Mouse (Mus musculus) right cerebral cortex, postnatal 14 days (tissue): ENCODE data around the gene Zswim3.
"Not testable (repeated sequence)": the region's sequence is repeated elsewhere in the genome, so short reads cannot be mapped to it uniquely, and the experiment has no call there.

ENCODE experiments used
- DNase-seq: peaks from one replicate; pipeline ENCODE4 v3.0.0; 2022

Zswim3 gene

DNA sequence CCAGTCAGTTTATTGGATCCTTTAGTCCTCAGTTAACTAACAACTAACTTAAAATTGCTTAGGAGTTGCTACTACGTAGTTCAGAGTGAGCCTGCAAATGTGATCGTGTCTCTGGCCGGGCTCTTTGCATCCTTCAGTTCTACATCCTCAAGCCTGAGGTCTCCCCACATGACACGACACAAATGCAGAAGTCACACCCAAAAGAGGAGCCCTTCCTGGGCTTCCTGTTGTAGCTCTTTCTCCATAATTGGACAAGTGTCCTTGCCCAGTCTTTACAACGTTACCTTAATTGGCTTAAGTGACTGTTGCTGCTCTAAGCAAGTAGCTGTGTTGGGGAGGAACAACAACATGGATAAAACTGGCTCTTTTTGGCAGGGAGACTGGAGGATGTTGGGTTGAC, 10.4 kb downstream of the Zswim3 start:
- no peak for DNase-seq

DNA sequence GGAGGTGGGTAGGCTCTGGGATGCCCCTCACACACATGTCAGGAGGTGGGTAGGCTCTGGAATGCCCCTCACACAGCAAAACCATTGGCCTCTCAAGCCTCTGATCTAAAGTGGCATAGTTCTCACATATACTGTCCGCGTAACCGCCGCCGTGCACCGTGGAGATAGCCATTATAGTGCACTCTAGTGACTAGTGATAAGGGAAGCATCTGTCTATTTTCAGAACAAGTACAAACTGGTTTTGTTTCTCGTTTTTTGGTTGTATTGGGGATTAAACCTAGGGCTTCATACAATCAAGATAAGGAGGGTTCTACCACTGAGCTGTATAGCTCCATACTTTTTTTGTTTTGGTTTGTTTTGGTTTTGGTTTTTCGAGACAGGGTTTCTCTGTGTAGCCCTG, 10.9 kb downstream of the Zswim3 start:
- DNase-seq, result no peak

DNA sequence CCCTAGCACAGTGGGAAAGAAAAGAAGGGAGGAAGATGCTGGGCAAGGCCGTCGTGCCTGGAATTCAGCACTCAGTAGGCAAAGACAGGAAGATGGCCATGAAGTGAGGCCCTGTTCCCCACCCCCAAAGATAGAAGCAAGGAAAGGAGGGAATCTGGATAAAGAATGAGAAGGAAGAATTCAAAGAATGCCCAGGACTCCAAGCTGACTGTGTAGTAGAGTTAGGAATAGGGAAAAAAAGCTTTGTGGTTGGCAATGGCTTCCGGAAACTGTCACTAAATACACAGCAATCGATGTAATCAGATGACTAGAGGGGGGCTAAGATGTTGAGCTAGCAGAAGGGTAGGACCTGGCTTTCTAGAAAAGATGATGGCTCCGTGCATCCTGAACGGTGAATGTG, 12.3 kb downstream of the Zswim3 start:
- no peak for DNase-seq

DNA sequence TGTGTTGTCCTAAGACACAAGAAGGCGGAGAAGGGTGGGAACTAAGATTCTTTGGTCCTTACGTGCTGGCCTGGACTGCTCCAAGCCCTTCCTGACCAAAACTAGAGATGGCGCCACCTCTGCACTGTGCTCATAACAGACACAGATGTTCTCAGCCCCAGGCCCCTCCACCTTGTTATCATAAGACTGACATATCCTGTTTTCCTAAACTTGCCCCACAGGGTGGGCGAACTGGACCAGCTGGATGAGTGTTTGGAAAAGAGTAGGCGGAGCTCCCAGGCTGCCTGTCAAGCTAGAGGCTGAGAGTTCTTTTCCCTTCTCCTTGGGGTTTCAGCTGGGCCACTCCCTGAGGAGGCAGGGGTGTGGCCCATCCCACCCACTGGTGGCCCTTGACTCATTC, 12.8 kb downstream of the Zswim3 start:
- no peak for DNase-seq

DNA sequence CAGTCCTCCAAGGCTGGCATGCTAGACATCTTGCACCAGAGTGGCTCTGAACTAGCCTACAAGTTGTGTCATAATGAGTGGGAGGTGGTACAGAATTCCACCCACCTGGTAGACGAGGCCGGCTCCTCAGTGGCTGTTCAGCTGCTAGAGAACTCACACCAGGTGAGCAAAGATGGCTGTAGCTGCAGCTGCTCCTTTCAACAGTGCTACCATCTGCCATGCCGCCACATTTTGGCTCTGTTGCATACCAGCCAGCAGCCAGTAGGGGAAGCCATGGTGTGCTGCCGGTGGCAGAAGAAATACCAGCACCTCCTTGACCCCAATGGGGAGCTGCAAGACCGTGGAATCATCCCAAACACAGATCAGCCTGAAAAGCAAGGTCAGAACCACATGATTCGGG, 16.2 kb downstream of the Zswim3 start:
- DNase-seq, result no peak

DNA sequence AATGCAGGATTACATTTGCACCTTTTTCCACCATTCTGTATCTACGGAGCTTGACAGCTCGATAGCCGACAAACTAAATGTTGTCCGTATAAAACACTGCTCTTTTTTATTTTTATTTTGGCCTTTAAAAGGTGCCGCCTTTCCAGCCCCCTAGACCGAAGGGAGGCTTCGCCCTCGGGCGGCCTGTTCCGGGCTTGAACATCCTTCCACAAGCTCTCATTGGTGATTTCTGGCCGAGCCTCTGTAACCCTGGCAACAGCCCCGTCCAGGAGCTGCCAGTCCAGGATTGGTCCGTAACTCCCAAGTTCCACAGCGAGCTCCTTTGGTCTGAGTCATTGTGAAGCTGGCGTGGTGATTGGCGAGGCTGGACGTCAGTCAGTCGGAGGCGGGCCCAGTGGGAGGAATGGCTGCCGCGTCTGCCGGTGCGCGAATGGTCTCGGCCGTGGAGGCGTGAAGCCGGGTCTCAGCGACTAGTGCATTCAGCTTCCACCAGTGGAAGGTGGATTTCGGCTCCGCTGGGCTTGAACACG, 17.8 kb downstream of the Zswim3 start, which contains the start of gene Zswim1:
Gene Zswim1 (plus strand): TSS at position 51 of the 530 bp plus-strand sequence.
- peak; percentile 99 for DNase-seq

DNA sequence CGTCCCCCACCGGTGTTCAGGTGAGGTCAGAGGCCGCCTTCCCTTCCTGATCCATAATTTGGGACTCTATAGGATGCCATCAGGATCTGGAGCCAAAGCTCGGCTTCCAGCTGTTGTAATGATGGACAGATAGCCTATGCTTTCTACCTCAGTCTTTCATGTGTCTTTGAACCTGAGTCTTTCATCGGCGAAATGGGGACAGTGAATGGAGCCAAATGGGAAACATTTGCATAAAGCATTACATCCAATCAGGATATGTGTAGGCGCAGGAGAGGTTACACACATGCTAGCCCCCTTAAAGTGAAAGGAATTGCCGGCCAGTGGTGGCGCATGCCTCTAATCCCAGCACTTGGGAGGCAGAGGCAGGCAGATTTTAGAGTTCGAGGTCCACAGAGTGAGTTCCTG, 18.3 kb downstream of the Zswim3 start:
- no peak for DNase-seq

DNA sequence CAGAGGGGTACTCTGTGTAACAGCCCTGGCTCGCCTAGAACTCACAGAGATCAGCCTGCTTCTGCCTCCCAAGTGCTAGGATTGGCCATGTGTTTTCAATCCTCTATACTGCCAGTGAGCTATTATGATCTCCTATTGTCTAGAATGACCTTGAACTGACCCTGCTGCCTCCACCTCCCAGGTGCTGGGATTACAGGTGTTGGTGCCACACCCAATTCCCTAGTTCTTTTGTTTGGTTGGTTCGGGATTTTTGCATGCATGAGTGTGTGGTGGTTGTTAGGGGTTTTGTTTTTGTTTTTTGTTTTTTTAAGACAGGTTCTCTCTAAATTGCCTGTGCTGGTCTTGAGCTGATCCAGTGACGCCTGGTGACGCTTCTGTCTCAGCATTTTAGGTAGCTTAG, 19.1 kb downstream of the Zswim3 start:
- no peak for DNase-seq

DNA sequence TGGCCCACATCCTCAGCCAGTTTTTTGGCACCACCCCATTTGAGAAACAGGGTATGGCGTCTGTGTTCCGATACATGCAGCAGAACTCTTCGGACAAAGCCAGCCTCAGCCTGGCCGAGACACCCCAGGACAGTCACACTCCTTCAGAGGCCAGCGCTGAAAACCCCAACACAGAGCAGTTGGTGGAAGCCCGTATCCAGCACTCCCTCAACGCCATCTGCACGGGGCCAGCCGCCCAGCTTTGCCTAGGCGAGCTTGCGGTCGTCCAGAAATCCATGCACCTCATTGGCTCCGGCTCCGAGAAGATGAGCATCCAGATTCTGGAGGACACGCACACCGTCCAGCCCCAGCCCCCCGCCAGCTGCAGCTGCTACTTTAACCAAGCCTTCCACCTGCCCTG, 20.6 kb downstream of the Zswim3 start:
- DNase-seq, result no peak

DNA sequence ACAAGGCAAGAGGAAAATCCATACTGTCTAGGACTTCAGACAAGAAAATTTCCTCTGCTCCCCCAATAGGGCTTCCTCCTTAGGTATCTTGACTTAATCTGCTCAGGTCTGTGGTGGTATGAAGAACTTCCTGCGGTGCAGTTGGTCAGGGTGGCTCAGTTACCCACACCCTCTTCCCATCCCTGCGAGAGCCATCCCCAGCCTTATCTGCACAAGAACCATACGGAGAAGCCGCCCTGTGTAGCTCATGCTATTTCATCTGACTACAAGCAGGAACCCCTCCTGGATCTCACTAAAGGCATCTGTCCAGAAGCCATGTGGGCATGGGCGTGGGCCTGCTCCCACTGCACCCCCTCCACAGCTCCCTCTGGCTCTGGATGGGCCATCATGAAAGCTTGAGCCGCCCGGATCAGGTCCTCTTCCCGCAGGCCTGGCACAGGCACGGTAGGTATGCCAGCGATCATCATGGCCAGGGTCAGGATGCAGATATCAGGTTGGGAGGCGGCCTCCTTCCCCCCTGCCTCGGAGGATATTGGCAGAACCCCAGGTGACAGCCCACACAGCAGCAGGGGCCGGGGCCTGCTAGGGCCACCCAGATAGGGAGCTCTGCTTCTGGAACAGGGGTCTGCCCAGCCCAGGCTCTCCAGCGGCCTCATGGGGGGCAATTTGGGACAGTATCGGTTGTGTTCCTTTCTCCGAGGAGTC, 22.4 kb downstream of the Zswim3 start:
- DNase-seq, result no peak

DNA sequence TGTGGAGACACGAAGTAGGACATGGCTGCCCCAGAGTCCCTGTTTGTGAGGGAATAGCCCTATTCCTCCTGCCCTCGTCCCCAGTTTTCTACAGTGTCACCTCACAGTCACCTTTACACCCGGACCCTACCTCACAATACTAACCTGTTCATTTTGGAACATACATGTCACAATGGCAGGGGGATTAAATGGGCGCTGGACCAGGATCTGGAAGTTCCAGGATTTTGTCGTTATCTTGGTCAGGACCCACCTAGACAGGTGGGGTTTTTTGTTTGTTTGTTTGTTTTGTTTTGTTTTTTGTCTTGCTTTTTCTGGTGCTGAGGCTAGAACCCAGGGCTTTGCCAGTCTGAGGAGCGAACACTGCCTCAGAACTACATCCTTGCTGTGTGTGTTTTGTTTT, 23.5 kb downstream of the Zswim3 start, which contains the start of gene Spata25:
Gene Spata25 (minus strand): TSS at position 101 of the 400 bp plus-strand sequence.
- DNase-seq, result no peak

DNA sequence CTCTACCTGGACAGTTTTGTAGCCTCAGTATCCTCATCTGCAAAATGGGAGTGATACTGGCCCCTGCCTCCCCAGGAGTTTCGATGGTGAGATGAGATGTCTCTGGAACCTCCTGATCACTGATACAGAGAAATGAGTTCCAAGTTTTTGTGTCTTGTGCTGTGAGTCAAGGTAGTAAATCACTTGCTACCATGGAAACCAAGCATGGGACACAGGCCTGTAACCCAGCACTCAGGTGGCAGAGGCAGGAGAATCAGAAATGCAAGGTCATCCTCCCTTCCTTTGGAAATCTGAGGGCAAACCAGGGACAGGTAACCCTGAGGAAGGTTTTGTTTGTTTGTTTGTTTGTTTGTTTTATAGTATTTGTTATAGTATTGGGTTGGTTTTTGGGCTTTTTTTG, 24.2 kb downstream of the Zswim3 start:
- no peak for DNase-seq

DNA sequence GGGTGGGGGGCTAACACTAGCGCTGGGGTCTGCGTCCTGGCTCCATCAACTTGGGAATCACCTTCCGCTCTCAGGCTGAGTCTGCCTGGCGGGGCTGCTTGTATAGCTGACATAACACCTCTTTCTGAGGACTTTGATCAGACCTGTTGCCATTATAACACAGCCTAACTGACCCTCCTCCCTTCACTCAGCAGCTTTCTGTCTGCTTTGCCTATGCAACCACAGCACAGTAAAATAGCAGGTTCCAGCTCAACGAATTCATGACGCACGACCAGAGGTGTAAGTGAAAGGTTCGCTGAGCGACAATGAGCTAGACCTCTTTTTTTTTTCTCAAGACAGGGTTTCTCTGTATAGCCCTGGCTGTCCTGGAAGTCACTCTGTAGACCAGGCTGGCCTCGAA, 26.1 kb downstream of the Zswim3 start:
- no peak for DNase-seq

DNA sequence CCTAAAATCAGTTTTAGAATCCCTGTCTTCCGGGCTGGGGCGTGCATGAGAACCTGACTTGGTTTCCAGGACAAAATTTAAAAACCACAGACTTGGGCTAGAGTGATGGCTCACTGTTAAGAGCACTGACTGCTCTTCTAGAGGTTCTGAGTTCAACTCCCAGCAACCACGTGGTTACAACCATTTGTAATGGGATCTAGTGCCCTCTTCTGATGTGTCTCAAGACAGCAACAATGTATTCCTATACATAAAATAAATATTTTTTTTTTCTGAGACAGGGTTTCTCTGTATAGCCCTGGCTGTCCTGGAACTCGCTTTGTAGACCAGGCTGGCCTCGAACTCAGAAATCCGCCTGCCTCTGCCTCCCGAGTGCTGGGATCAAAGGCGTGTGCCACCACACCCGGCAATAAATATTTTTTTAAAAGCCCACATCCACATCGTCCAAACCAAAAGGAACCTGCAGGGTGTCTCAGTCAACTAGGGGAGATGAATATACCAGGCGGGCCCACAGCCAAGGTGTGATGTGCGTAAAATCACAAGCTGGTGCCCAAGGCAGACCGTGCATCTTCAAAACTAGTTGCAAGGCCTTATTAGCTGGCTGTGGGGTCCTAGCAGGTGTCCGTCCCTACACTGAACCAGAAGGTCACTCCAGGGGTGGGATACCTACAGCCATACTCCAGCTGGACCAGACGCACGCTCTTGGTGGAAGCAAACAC, 27.3 kb downstream of the Zswim3 start:
- no peak for DNase-seq

DNA sequence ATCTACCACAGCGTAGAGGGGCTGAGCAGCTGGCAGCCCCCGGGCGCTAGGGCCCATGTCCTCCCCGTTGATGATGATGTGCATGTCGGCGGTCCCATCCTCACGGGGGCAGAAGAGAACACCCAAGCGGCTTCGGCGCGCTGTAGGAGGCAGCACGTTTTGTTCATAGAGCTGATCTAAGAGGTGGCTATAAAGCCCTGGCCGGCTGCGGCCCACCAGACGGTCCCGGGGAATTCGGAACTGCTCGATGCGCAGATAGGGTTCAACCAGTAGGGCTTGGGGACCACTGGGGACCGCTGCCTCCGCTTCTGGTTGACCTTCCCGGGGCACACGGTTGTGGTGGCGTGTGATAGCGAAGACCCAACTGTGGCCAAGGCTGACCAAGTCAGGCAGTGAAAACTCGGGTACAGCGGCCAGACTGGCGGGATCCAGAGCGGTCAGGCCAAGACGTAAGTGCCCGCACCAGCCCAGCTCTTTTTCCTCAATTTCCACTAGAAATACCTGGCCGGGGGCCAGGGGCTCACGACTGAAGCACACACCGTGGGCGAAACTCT, 27.9 kb downstream of the Zswim3 start, which contains the start of gene Ctsa:
Gene Ctsa (plus strand): TSS at position 126 of the 554 bp plus-strand sequence.
- peak; percentile 76 for DNase-seq

DNA sequence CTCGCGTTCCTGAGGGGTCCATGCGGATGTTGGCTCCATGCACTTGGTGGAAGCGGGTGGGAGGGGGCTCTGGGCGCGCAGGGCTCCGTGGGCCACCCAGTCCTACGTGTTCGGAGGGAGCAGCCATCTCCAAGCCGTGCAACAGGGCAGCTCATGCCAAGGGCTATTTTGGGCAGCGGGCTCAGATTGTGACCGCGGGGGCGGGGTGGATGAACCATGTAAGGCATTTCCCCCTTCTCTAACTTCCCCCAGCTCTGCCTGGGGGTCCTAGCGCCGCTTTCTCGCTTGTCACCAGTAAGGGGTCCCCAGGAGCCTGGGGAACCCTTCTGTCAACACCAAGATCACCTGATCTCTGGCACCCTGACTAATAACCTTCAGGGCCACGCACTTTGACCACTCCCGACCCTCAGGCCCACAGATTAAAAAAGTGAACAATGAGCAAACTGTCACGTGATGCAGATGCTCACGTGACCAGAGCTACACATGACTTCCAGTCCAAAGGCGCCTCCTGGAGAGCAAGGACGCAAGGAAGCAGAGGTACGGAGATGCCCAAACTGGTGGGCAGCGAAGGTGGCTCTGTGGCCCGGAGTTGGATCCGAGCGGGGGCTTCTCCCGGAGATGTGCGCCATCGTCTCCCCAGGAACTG, 28.5 kb downstream of the Zswim3 start, which contains the start of gene Neurl2:
Gene Neurl2 (minus strand): TSS at position 143 of the 646 bp plus-strand sequence.
- peak; percentile 89 for DNase-seq

DNA sequence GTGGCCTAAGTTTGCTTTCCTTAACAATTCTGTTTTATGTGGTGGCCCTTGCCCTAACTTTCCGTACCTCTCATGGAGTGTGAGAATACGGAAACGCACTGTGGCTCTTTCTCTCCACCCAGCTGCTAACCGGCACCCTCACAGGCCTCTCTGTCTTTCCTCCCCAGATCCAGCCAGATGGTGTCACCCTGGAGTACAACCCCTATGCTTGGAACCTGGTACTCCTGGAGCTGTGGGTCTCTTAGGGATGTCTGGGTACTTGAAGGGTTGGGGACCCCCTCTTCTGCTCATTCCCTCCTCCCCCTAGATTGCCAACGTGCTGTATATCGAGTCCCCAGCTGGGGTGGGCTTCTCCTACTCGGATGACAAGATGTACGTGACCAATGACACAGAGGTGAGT, 29.6 kb downstream of the Zswim3 start:
- DNase-seq, result no peak

DNA sequence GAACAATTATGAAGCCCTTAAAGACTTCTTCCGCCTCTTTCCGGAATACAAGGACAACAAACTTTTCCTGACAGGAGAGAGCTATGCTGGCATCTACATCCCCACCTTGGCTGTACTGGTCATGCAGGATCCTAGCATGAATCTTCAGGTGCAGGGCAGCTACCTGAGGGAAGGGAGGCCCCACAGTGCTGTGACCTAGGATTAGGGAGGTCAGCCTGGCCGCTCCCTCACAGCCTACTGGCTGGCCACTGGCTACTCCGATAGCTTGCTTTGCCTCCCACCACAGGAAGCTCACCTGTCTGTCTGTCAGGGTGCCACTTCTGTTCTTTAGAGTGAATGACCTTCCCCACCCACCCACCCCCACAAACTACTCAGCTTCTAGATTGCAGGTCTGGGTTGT, 30.3 kb downstream of the Zswim3 start:
- DNase-seq, result no peak

DNA sequence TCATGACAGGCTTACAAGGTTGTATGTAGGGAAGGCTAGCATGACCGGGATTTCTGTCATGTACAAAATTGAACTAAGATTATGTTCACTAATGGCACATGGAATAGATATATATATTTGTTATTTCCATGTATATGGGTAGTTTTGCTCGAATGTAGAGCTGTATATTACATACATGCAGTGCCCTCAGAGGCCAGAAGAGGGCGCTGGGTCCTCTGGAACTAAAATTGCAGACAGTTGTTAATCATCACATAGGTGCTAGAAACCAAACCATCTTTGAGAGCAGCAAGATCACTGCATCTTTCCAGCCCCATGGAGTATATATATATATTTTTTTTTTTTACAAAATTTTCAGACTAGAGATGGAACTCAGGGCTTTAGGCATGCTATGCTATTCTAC, 40.9 kb downstream of the Zswim3 start:
- DNase-seq, result no peak

DNA sequence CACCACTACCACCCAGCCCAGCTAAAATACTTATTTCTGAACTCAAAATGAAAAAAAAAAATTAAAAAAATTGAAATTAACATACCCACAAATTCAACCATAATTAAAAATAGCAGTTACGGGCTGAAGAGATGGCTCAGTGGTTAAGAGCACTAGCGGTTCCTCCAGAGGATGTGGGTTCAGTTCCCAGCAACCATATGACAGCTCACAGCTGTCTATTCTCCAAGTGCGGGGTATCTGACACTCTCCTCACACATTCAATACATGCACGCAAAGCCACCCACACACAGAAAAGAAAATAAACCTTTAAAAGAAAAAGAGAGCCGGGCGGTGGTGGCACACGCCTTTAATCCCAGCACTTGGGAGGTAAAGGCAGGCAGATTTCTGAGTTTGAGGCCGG, 45.2 kb downstream of the Zswim3 start:
- no peak for DNase-seq

DNA sequence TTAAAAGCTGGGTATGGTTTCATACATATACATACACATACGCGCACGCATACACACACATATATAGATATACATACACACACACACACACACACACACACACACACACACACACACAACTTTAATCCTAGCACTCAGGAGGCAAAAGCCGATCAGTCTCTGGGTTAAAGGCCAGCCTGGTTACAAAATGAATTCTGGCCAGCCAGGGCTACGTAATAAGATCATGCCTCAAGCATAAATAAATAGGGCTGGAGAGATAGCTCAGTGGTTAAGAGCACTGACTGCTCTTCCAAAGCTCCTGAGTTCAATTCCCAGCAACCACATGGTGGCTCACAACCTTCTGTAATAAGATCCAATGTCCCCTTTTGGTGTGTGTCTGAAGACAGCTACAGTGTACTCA, 50.7 kb downstream of the Zswim3 start:
- not testable (repeated sequence) for DNase-seq

DNA sequence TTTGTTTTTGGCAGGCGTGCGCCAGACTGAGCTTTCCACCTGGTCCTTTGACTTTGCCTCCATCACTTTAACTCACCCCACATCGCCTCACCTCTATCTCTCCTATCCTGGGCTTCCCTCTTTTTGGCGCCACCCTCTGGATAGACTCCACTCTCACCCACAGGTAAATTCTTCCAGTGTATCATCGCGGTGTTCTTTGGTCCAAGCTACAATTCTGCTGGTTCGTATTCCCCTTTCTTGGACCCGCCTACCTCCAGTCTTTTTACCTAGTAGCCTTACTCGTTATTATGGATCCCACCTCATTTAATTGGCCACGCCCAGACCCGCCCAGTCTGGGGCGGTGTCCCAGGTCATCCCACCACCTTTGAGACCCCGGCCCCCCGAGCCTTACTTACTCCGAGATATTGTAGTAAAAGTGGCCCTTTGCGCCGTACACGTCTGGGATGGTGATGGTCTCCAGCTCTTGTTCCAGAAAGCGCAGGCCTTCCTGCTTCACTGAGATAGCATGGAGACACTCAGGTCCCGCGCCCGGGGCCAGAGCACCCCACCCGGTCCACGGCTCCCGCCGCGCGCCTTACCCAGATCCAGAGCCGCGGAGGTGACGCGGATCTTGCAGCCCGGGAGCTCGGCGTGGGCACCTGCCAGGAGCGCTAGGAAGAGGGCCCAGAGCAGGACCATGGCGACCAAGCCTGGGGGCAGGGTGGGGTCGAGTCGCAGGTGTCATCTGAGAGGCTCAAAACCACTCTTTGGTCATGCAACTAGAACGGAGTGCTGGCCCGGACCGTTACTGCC, 51.6 kb downstream of the Zswim3 start:
- no peak for DNase-seq
